Mouse (Mus musculus): ENCODE data around the gene Pnmal2. TPM values are rescaled to one million over a fixed set of nuclear protein-coding genes. Genes with fewer than 3 reads are reported as not detected.
A peak's percentile ranks its signal among the peaks of the same experiment; 100 is the strongest.

Gene Pnmal2
- polyA plus RNA-seq, 1 experiment from 2014 or later: 59.5 TPM

- no peak overlapping the region; the same call in 1 of the 2 replicates for H3K9ac ChIP-seq
- H3K27me3 ChIP-seq: no peaks in the 10 kb centered on the region
- H3K4me3 ChIP-seq: no peak overlapping the region
- peak overlapping the region; percentile 59 for H3K27ac ChIP-seq
- peaks cover 32% of the 10 kb centered on the region for H3K4me1 ChIP-seq
- no peaks in the 10 kb centered on the region for H3K9me3 ChIP-seq (replicated peaks)
- WGBS: 25% methylated on average over 14 of the region's 14 CpGs
- H3K36me3 ChIP-seq (ENCODE audit: poor library complexity, severe bottlenecking): no peaks in the 10 kb centered on the region
- peak; percentile 61 for ATAC-seq
- H3K4me2 ChIP-seq: peak overlapping the region; percentile 20; the same call in 1 of the 2 replicates
Observed at GRCm38 (mm10) chr7:16932704-16933577, 11.5 kb upstream of the Pnmal2 start.

GRCm38 (mm10) chr7:16937312-16937711, 7.2 kb upstream of the Pnmal2 start:
- Histone ChIP-seq H3K27me3 (no peaks in the 10 kb centered on the region), H3K9ac (no peak overlapping the region), H3K36me3 (ENCODE audit: poor library complexity, severe bottlenecking) (no peaks in the 10 kb centered on the region), H3K4me3 (no peak overlapping the region), H3K4me2 (no peak overlapping the region), H3K4me1 (peaks cover 57% of the 10 kb centered on the region), H3K27ac (no peak overlapping the region), H3K9me3 (replicated peaks) (no peaks in the 10 kb centered on the region)
- 53% methylated on average over 4 of the region's 4 CpGs for whole genome bisulfite sequencing
- ATAC-seq: no peak

- H3K27ac ChIP-seq: peak overlapping the region; percentile 85
- no peaks in the 10 kb centered on the region for H3K27me3 ChIP-seq
- H3K9me3 ChIP-seq (replicated peaks): no peaks in the 10 kb centered on the region
- H3K4me2 ChIP-seq: peak overlapping the region; percentile 36
- WGBS: 61% methylated on average over 17 of the region's 17 CpGs
- peak; percentile 90 for ATAC-seq
- peaks cover 53% of the 10 kb centered on the region for H3K4me1 ChIP-seq
- H3K4me3 ChIP-seq: no peak overlapping the region
- H3K36me3 ChIP-seq (ENCODE audit: poor library complexity, severe bottlenecking): no peaks in the 10 kb centered on the region
- no peak overlapping the region for H3K9ac ChIP-seq
Observed at GRCm38 (mm10) chr7:16938117-16938791, 6.2 kb upstream of the Pnmal2 start.

- Histone ChIP-seq H3K4me1 (peaks cover 61% of the 10 kb centered on the region), H3K9ac (no peak overlapping the region)
Observed at GRCm38 (mm10) chr7:16940292-16940691, 4.2 kb upstream of the Pnmal2 start.

GRCm38 (mm10) chr7:16942861-16943260, 1.6 kb upstream of the Pnmal2 start:
- Histone ChIP-seq H3K36me3 (ENCODE audit: poor library complexity, severe bottlenecking) (no peaks in the 10 kb centered on the region), H3K9me3 (replicated peaks) (no peaks in the 10 kb centered on the region), H3K4me1 (peaks cover 82% of the 10 kb centered on the region), H3K4me3 (no peak overlapping the region), H3K4me2 (no peak overlapping the region), H3K27me3 (peaks cover 25% of the 10 kb centered on the region), H3K9ac (no peak overlapping the region), H3K27ac (peak overlapping the region; percentile 92)
- 40% methylated on average over 4 of the region's 4 CpGs for WGBS
- no peak for ATAC-seq

More at GRCm38 (mm10) chr7:16940292-16940691, 4.2 kb upstream of the Pnmal2 start:
- peaks cover 3% of the 10 kb centered on the region for H3K27me3 ChIP-seq
- WGBS: 43% methylated on average over 7 of the region's 7 CpGs
- no peak overlapping the region for H3K4me3 ChIP-seq
- no peaks in the 10 kb centered on the region for H3K9me3 ChIP-seq (replicated peaks)
- no peak for ATAC-seq
- H3K27ac ChIP-seq: peak overlapping the region; percentile 75
- no peaks in the 10 kb centered on the region for H3K36me3 ChIP-seq (ENCODE audit: poor library complexity, severe bottlenecking)
- no peak overlapping the region for H3K4me2 ChIP-seq

- peaks cover 44% of the 10 kb centered on the region for H3K27me3 ChIP-seq
- H3K9ac ChIP-seq: peak overlapping the region; percentile 84
- peaks cover 83% of the 10 kb centered on the region for H3K4me1 ChIP-seq
- no peaks in the 10 kb centered on the region for H3K9me3 ChIP-seq (replicated peaks)
- peak overlapping the region; percentile 64 for H3K4me3 ChIP-seq
- no peaks in the 10 kb centered on the region for H3K36me3 ChIP-seq (ENCODE audit: poor library complexity, severe bottlenecking)
- 1% methylated on average over 22 of the region's 22 CpGs for WGBS
- H3K4me2 ChIP-seq: peak overlapping the region; percentile 86
- H3K27ac ChIP-seq: peak overlapping the region; percentile 92
- peak; percentile 46; the same call in 1 of the 2 replicates for ATAC-seq
Observed at GRCm38 (mm10) chr7:16944808-16945315, 380 bp downstream of the Pnmal2 start.

GRCm38 (mm10) chr7:16945419-16945818, 937 bp downstream of the Pnmal2 start:
- Histone ChIP-seq H3K4me2 (peak overlapping the region; percentile 86), H3K36me3 (ENCODE audit: poor library complexity, severe bottlenecking) (no peaks in the 10 kb centered on the region), H3K4me3 (peak overlapping the region; percentile 64), H3K4me1 (peaks cover 83% of the 10 kb centered on the region), H3K9ac (peak overlapping the region; percentile 84), H3K27ac (peak overlapping the region; percentile 92), H3K9me3 (replicated peaks) (no peaks in the 10 kb centered on the region), H3K27me3 (peaks cover 44% of the 10 kb centered on the region)
- 12% methylated on average over 17 of the region's 17 CpGs for WGBS
- ATAC-seq: no peak

- peaks cover 44% of the 10 kb centered on the region for H3K27me3 ChIP-seq
- peak overlapping the region; percentile 80 for H3K27ac ChIP-seq
- H3K4me2 ChIP-seq: peak overlapping the region; percentile 86
- peaks cover 78% of the 10 kb centered on the region for H3K4me1 ChIP-seq
- peak overlapping the region; percentile 84 for H3K9ac ChIP-seq
- no peaks in the 10 kb centered on the region for H3K36me3 ChIP-seq (ENCODE audit: poor library complexity, severe bottlenecking)
- WGBS: 2% methylated on average over 52 of the region's 53 CpGs
- no peak for ATAC-seq
- H3K4me3 ChIP-seq: peak overlapping the region; percentile 64
- no peaks in the 10 kb centered on the region for H3K9me3 ChIP-seq (replicated peaks)
Observed at GRCm38 (mm10) chr7:16946441-16947348, 2.2 kb downstream of the Pnmal2 start.

- no peak for ATAC-seq
- peak overlapping the region; percentile 64 for H3K4me3 ChIP-seq
- H3K9ac ChIP-seq: peak overlapping the region; percentile 84
- peak overlapping the region; percentile 86 for H3K4me2 ChIP-seq
- H3K4me1 ChIP-seq: peaks cover 78% of the 10 kb centered on the region
- peaks cover 44% of the 10 kb centered on the region for H3K27me3 ChIP-seq
- peak overlapping the region; percentile 80 for H3K27ac ChIP-seq
- WGBS: 13% methylated on average over 22 of the region's 22 CpGs
- no peaks in the 10 kb centered on the region for H3K36me3 ChIP-seq (ENCODE audit: poor library complexity, severe bottlenecking)
- no peaks in the 10 kb centered on the region for H3K9me3 ChIP-seq (replicated peaks)
Observed at GRCm38 (mm10) chr7:16947349-16947895, 2.9 kb downstream of the Pnmal2 start.

GRCm38 (mm10) chr7:16947959-16948361, 3.5 kb downstream of the Pnmal2 start:
- H3K4me1 ChIP-seq: peaks cover 76% of the 10 kb centered on the region
- no peaks in the 10 kb centered on the region for H3K36me3 ChIP-seq (ENCODE audit: poor library complexity, severe bottlenecking)
- H3K9me3 ChIP-seq (replicated peaks): no peaks in the 10 kb centered on the region
- peak overlapping the region; percentile 80 for H3K27ac ChIP-seq
- WGBS: 10% methylated on average over 4 of the region's 4 CpGs
- no peak; the same call in 1 of the 2 replicates for ATAC-seq
- H3K9ac ChIP-seq: peak overlapping the region; percentile 84
- peak overlapping the region; percentile 86 for H3K4me2 ChIP-seq
- H3K27me3 ChIP-seq: peaks cover 44% of the 10 kb centered on the region
- H3K4me3 ChIP-seq: peak overlapping the region; percentile 64

GRCm38 (mm10) chr7:16948923-16949458, 4.5 kb downstream of the Pnmal2 start:
- 62% methylated on average over 8 of the region's 8 CpGs for WGBS
- Histone ChIP-seq H3K27ac (0 out of 2 replicates have a peak overlapping the region, but pooled peaks have one; percentile 66), H3K36me3 (ENCODE audit: poor library complexity, severe bottlenecking) (no peaks in the 10 kb centered on the region), H3K4me3 (peak overlapping the region; percentile 64), H3K9ac (peak overlapping the region; percentile 84), H3K4me1 (peaks cover 65% of the 10 kb centered on the region), H3K4me2 (peak overlapping the region; percentile 86), H3K9me3 (replicated peaks) (no peaks in the 10 kb centered on the region), H3K27me3 (peaks cover 44% of the 10 kb centered on the region)
- no peak for ATAC-seq
